Mouse (Mus musculus) forelimb bud, embryonic 11.5 days (tissue): ENCODE results near the gene Ralgps1.
A peak's percentile ranks its signal among the peaks of the same experiment; 100 is the strongest.

Experiments
- DNase-seq: peaks from one replicate; pipeline ENCODE4 v3.0.0-alpha.2; 2012; ENCODE audit warnings: low read depth, low spot score

The Ralgps1 gene

DNA sequence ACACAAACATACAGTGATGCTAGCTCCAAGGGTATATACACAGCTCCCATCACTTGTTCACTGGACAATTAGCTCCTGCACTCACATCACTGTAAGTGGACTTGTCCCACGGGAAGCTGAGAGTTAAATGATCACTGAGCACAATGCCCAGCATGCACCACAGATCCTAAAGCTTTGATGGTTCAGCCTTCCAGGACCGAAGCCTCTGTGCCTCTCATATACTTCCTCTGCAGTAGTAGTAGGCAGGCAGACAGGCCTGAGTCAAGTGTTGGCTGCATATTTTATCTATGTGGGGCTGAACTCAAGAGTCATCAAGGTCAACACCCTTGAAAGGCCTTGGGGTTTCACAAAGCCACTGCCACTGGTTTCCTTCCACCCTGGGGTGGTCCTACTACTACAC lies 49.6 kb downstream of the Ralgps1 start:
- DNase-seq: no peak

DNA sequence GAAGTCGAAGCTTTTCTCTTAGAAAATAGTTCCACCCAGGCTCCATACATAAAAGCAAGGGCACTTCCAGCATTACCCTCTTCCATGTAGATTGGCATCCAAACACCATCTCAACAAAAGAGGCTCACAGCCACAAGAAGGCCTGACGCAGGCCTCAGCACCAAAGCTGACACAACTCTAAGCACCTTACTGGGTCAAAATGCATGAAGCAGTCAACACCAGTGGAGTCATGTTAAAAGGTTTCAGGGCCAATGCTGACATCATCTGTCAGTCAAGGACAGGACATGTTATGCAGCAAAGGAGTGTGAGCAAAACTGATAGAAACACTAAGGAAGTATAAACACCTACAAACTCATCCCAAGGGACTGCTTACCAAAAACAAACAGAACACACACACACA lies 50.3 kb downstream of the Ralgps1 start:
- DNase-seq: no peak

DNA sequence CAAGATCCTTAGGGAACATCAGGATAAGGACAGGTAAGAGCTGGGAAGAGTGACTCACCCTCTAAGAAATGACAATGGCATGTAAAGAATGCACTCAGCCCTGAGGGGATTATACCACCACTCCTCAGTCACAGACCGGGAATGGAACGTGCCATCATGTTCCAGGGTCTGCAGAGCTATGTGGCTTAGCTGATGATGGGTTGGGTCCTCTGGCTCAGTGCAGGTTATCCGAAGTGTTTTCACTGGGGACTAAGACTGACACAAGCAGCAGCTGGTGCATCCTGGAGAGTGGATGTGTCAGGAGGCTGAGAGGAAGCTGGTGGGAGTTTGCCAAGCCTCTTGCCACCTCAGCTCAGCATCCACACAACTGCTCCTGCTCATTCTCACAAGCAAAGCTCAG lies 50.7 kb downstream of the Ralgps1 start:
- no peak for DNase-seq

DNA sequence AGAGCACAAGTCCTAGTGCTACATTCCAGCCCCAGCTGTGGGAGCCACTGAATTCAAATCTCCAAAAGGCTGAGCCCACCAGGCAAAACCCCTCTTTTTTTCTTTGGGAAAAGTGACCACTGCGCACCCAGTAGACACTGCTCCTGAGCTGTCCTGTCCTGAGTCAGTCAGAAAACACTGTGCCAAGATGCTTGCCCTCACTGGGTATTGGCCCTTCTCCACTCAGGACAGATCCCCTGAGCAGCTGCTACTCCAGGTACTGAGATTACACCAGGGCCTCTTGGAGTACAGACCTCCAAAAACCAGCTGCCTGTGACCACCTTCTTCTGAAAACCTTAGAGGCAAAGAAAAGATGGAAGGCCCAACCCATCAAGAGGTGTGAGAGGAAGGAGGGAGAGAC lies 51.4 kb downstream of the Ralgps1 start:
- no peak for DNase-seq

DNA sequence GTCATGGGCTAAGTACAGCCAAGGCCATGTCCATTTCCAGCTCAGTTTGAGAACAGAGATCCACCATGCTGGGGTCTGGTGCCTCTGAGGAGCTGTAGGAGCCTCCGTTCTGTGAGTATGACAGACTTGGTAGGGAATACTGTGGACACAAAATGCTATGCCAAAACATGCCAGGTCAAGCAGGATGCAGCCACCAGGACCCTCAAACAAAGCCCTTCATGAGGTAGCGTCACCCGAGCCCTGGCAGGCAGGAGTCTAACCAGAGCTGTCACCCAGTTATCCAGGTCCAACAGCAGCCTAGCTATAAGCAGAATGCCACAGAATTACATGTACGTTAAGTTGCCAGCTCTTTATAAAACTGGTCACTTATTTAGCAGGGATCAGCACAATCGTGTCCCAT lies 51.8 kb downstream of the Ralgps1 start:
- DNase-seq: no peak

DNA sequence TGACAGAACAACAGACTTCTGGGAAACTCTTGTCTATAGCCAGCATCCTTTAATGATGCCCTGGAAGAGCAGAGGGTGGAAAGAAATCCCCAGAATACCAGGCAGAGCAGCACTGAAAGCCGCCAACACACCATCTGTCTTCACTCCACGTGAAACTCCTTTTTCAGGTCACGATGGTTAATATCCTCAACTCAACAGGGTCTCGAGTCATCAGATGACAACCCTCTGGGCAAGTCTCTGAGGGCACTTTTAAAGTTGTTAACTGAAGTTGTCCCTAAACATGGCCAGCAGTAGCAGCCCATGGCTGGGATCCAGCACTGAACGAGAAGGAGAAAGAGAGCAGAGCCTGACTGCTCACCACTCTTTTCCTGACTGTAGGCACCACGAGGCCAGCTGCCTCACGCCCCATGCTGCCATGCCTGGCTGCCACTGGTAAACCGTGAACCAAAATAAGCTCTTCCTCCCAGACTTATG lies 52.8 kb downstream of the Ralgps1 start:
- no peak for DNase-seq

DNA sequence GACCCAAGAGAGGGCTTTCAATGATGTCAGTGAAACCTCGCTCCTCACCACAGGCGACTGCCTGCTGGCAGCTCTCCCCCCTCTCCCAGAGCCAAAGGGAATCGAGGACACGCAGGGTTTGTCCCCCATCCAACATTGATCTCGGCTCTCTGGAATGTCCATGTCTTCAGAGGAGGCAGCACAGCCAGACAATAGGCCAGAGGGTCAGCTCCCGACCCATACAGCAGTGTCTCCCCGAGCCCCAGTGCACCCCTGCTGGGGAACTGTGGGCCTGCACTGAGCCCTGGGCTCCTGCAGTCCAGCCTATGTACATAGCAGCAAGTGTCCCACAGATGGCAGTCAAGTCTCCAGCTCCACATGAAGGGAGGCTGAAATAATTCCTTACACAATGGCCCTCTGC lies 54.8 kb downstream of the Ralgps1 start:
- peak; percentile 67 for DNase-seq

DNA sequence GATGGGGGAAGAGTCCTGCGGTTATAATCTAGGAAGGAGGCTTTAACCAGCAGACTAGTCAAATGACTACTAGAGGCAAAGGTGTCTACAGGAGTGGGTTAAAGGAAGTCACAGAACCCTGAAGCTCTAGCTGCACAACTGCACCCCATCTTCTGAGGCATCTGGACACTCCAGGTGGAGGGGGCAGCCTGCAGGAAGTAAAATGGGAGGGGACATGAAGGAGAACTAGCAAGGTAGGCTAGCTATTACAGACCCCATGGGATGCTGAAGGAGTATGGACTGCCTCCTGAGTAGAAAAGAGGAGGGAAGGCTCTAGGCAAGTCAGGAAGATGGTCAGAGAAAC lies 55.3 kb downstream of the Ralgps1 start:
- DNase-seq: no peak

DNA sequence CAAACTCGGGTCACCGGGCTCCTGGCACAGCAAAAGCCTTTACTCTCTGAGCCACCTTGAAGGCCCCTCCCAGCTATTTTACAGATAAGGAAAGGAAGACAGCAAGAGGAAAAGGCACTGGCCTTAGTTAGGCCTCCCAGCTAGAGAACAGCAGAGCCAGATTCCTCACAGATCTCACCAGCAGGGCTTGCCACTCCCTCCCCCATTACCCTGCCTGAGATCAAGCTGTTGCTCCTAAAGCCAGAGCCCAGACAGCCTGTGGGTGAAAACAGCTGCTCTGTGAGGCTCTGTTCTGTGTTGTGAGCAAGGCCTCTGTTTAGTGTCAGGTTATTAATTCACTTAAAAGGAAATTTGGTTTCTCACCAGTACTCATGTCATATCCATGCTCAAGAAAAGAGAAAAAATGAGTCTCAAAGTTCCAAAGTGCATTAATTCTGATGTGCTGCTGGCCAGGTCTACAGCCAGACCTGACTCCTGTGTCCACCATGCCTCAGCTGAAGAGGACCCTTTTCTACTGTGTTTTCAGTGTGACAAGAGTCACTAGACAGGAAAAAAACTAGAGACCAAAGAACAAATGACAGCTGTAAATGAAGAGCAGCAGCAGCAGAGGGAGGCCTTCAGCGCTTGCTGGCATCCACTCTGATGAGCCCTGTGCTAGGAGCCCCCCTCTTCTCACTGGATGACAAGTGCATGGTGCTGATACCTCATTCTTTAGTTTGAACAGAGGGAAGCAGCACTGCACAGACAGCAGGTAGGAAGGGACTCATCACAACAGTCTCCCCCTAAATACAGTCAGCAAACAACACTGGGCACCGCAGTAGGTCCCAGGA lies 55.8 kb downstream of the Ralgps1 start:
- DNase-seq: no peak

DNA sequence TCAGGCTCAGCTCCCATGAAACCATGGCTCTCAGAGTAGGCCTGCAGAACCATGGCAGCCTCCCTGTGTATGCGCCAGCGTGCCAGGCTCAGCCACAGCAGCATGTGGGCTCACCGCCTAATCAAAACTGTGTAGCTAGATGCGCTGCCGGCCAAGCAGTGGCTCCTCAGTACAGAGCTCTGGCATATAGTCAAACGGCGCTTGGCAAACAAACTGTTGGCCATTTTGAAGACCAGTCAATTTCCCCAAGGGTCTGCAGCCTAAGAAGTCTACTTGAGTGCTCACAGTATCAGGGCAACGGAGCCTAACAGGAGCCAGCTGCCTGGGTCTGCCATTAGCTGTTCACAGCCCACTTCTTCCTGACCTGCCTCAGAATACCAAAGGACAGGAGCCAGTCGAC lies 61.9 kb downstream of the Ralgps1 start:
- DNase-seq: no peak

DNA sequence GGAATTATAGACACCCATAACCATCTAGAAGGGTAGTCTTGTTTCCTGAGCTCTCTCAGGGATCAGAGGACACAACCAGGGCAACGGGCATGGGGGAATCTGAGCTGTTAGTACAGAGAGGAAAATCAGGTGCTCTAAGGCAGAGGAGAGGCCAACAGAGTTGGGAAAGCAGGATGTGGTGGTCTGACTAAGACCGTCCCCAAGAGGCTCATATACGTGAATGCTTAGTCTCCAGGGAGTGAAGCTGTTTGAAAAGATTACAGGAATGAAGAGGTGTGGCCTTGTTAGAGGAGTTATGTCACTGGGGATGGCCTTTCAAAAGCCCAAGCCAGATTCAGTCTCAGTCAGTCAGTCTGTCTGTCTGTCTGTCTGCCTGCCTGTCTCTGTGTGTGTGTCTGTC lies 64.7 kb downstream of the Ralgps1 start:
- no peak for DNase-seq

DNA sequence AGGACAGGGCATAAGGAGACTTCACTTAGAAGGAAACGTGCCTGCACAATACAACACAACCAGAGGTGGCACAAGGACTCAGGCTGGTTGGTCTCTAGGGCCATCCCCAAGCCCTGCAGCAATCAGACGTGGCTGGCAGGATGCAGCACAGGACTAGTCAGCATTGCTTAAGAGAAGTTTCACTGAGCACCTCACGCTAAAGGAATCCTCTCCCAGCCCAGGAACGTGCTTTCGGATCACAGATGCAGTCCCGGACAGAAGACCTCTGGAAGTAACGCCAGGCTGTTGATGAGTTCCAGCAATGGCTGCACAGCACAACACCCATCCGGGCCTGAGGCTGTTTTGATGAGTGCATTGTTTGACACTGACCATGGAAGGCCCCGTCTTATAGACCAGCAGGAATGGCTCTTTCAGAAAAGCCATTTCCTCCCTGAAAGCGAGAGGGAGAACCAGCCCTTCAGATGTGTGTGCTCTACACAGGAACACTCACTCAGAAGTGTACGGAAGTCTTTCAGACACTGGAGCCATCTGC lies 67.8 kb downstream of the Ralgps1 start:
- DNase-seq: no peak

DNA sequence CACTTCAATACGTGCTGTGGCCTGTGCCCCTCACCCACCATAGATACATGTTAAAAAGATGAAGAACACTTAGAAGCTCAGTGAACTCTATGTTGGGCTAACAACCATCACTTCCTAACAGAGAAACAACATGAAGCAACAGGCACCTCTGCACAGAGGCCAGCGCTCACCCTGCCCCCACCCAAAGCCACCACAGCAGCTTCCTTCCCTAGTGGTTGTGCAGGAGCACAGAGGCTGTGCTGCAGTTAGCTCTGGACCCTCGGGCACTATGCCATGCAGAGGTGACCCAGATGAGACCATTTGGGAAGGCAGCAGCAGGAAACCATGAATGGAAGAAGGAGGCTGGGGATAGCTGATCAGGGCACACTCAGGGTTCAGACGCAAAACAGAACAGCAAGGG lies 68.5 kb downstream of the Ralgps1 start:
- no peak for DNase-seq

DNA sequence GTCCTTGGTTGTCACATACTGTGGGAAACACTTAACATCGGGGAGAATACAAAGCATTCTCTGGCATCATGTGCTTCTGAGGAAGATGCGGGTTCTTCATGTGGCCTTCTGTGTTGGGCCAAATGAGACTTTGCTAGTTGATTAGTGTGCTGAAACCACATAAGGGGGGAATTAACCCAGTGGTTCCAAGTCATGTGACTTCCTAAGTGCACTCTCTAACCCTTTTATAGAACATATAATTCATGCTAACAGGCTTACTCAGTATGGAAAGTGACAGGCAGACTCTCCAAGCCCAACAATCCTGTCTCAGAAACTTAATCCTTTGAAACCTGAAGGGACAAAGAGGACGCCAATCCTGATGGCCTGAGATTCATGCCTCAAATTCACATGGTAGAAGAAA lies 68.9 kb downstream of the Ralgps1 start:
- DNase-seq: no peak

DNA sequence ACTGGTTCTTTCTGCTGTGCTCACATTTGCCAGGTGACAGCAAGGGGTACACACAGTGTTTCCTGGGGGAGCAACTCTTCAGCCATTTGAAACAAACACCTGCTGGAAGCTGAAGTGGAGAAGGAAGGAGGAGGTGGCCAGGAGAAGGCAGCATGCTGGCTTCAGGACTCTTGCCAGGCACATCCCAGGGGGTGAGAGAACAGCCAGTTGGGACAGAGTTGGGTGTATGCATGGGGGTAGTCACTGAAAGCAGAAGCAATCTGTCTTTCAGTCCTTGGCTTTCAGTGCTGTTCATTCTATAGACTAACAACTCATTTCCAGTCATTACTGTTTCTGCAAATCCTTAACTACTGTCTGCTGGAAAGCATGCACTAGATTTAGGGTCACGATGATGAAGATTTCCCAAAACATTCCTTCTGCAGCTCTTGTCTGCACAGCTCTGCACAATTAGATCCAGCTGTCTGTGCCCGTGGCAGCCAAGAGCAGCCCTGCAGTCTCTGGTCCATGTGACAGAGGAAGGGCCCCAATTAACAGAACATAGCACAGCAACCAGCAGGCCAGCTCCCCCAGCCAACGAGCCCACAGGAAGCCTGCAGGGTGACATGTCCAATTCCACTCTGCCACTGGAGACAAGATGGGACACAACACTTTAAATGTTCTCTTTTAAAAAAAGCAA lies 70.8 kb downstream of the Ralgps1 start:
- DNase-seq: peak; percentile 57

DNA sequence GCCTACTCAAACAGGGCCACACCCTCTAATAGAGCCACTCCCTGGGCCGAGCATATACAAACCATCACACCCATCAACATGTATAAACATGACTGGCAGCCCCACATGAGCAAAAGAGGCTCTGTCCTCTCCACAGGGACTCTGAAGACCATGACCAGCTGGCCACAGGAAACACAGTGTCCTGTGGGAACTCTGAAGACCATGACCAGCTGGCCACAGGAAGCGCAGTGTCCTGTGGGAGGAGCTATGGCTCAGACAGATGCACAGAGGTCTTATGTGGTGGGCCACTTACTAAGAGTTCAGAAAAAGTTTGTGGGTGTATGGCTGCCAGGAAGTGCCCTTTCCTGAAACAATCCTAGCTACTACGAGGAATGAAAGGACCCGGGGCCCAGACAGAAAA lies 72.4 kb downstream of the Ralgps1 start:
- DNase-seq: no peak

DNA sequence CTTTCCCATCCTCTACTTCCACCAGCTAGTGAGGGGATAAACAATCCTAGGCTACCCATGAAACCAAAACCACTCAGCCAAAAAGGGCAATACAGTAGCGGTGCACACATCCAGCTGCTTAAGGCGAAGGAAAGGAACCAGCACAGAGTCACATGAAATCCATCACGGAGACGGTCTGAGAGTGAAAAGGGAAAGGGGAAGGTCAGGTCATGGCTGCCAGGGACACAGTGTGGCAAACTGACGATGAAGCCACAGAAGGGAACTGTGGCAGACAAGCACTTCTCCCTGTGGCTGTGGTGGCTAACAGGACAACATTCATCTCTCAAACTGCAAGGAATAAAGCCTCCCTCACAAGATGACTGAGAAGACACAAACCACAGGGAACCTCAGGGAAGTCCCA lies 76.2 kb downstream of the Ralgps1 start:
- no peak for DNase-seq

DNA sequence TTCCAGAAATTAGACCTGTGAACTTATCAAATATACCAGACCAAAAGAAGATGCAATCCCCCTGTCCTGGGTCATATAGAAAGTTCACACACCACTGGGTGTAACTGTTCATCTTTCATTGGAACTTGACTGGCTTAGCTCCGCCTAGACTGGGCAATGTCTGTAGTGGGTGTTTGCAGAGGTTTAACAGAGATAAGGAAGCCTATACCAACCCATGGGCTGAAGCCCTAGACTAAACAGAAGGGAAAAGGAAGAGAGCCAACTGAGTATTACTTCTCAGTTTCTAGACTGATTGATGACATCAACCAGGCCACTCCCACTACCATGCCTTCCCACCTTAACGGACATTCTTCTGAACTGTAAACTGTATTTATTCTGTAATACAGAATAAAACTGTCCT lies 79.2 kb downstream of the Ralgps1 start:
- no peak for DNase-seq

DNA sequence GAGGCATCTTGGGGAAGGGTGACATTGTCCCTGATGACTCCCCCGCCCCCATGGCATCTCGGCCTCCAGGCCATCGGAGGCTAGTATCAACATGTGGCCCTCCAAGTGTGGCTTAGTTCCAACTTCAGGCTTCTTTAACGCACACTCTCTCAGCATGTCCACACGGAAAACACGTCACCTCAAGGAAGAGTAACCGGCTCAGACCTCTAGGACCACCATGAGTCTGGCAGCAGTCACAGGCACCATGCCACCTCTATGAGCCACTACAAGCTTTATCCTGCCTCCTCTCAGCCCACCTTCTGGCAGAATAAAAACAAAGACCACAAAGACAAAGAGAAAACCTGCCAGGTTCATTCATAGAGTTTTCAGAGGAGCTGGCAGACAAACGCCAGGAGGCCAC lies 80.8 kb downstream of the Ralgps1 start:
- no peak for DNase-seq

DNA sequence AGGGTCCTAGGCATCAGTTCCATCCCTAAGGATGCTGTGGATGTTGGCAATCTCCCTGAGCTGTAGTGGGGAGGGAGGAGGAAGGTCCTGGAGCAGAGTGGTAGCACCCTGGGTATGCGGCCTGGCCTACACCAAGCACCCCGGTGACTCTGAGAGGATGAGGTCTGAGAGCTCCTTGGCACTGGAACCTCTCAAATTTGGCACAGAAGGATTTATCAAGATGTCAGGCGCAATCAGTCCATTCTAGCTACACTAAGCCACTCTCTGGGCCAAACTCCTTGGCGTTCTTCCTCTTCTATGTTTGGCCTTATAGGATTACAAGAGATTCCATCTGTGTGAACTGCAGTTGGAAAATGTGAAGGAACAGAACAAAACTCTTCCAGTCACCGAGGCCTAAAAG lies 82.4 kb downstream of the Ralgps1 start:
- no peak for DNase-seq

DNA sequence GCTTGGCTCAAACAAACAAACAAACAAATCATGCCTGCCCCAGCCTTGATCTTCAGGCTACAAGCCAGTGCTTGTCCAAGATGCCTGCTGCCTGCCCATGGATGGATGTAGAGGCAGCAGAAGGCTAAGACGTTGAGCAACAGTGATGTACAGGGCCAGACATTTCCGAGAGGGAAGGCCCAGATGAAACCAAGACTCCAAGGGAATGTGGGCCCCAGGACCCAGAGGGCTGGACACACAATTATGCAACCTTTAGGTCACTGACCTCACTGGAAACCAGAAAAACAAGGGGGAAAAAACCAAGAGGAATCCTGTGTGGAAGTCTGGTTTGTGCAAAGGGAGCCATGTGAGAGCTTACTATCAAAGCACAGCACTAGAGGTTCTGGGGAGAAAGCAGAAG lies 87.6 kb downstream of the Ralgps1 start:
- DNase-seq: no peak

DNA sequence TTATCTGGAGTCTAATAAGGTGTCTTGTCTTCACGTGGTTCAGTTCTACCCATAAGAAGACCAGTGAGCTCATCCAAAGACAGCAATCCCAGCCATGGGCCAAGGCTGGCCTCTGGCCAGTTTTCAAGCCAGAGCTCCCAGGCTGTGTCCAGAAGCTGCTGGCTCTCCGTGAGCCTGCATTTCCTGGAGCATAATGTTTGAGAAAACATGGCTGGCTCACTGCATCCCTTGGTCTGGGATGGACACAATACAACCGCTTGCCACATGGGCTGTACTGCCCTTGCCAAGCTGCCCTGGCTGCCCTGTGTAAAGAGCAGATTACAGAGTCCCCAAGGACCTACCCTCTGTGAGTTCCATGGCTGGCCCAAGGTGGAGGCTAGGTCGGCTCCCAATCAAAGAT lies 88.4 kb downstream of the Ralgps1 start:
- no peak for DNase-seq

DNA sequence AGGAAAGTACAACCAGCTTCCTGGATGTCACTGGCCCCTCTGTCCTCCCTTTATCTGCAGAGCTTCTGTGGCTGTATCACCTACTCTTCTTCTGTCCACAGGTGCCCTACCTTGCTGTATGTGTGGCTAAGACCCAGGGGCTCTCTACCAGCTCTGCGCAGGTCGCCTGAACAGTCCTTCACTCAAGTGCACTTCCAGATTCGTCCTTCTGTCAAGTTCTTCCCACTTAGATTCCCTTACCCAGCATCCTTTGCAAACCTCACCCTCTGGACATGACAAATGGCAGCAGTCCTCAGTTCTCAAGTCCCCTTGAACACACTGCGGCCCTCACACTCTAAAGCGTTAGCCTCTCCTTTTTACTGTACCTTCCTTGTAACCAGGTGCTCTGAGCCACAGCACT lies 89.5 kb downstream of the Ralgps1 start:
- no peak for DNase-seq
